Mouse (Mus musculus): ENCODE measurements around the gene Tlr2. TPM values are rescaled to one million over a fixed set of nuclear protein-coding genes. Genes with fewer than 3 reads are reported as not detected.
"Not testable (repeated sequence)": the region's sequence is repeated elsewhere in the genome, so short reads cannot be mapped to it uniquely, and the experiment has no call there.

Gene Tlr2
- 49.6 and 54.5 TPM in 2 replicates for total RNA-seq (2017)

GRCm38 (mm10) chr3:83841095-83841850 lies at the start of gene Tlr2:
Gene Tlr2, minus strand, starts transcription at chr3:83841767.
- peak; percentile 43 for ATAC-seq (ENCODE audit: extremely low read depth, insufficient number of reproducible peaks, low FRiP score, poor library complexity, severe bottlenecking)

- ATAC-seq (ENCODE audit: extremely low read depth, insufficient number of reproducible peaks, low FRiP score, poor library complexity, severe bottlenecking): peak; percentile 95
Observed at GRCm38 (mm10) chr3:83885163-83885562, 43.6 kb upstream of the Tlr2 start.

GRCm38 (mm10) chr3:83879261-83880050 lies 37.9 kb upstream of the Tlr2 start:
- ATAC-seq (ENCODE audit: extremely low read depth, insufficient number of reproducible peaks, low FRiP score, poor library complexity, severe bottlenecking): not testable (repeated sequence)

- no peak for ATAC-seq (ENCODE audit: extremely low read depth, insufficient number of reproducible peaks, low FRiP score, poor library complexity, severe bottlenecking)
Observed at GRCm38 (mm10) chr3:83878801-83879200, 37.2 kb upstream of the Tlr2 start.

GRCm38 (mm10) chr3:83876299-83876698 lies 34.7 kb upstream of the Tlr2 start:
- no peak for ATAC-seq (ENCODE audit: extremely low read depth, insufficient number of reproducible peaks, low FRiP score, poor library complexity, severe bottlenecking)

GRCm38 (mm10) chr3:83875078-83875477 lies 33.5 kb upstream of the Tlr2 start:
- 0 out of 2 replicates have a peak, but pooled peaks have one; percentile 53 for ATAC-seq (ENCODE audit: extremely low read depth, insufficient number of reproducible peaks, low FRiP score, poor library complexity, severe bottlenecking)

- not testable (repeated sequence) for ATAC-seq (ENCODE audit: extremely low read depth, insufficient number of reproducible peaks, low FRiP score, poor library complexity, severe bottlenecking)
Observed at GRCm38 (mm10) chr3:83872853-83873252, 31.3 kb upstream of the Tlr2 start.

GRCm38 (mm10) chr3:83871962-83872361 lies 30.4 kb upstream of the Tlr2 start:
- ATAC-seq (ENCODE audit: extremely low read depth, insufficient number of reproducible peaks, low FRiP score, poor library complexity, severe bottlenecking): not testable (repeated sequence)

GRCm38 (mm10) chr3:83871559-83871958 lies 30.0 kb upstream of the Tlr2 start:
- not testable (repeated sequence) for ATAC-seq (ENCODE audit: extremely low read depth, insufficient number of reproducible peaks, low FRiP score, poor library complexity, severe bottlenecking)

GRCm38 (mm10) chr3:83869776-83870175 lies 28.2 kb upstream of the Tlr2 start:
- no peak for ATAC-seq (ENCODE audit: extremely low read depth, insufficient number of reproducible peaks, low FRiP score, poor library complexity, severe bottlenecking)

GRCm38 (mm10) chr3:83867026-83867425 lies 25.5 kb upstream of the Tlr2 start:
- peak; percentile 37; the same call in 1 of the 2 replicates for ATAC-seq (ENCODE audit: extremely low read depth, insufficient number of reproducible peaks, low FRiP score, poor library complexity, severe bottlenecking)

GRCm38 (mm10) chr3:83865216-83865615 lies 23.6 kb upstream of the Tlr2 start:
- ATAC-seq (ENCODE audit: extremely low read depth, insufficient number of reproducible peaks, low FRiP score, poor library complexity, severe bottlenecking): no peak

- no peak for ATAC-seq (ENCODE audit: extremely low read depth, insufficient number of reproducible peaks, low FRiP score, poor library complexity, severe bottlenecking)
Observed at GRCm38 (mm10) chr3:83864064-83864548, 22.5 kb upstream of the Tlr2 start.

- peak; percentile 95 for ATAC-seq (ENCODE audit: extremely low read depth, insufficient number of reproducible peaks, low FRiP score, poor library complexity, severe bottlenecking)
Observed at GRCm38 (mm10) chr3:83862956-83863355, 21.4 kb upstream of the Tlr2 start.

- no peak for ATAC-seq (ENCODE audit: extremely low read depth, insufficient number of reproducible peaks, low FRiP score, poor library complexity, severe bottlenecking)
Observed at GRCm38 (mm10) chr3:83859595-83859994, 18.0 kb upstream of the Tlr2 start.

- ATAC-seq (ENCODE audit: extremely low read depth, insufficient number of reproducible peaks, low FRiP score, poor library complexity, severe bottlenecking): no peak
Observed at GRCm38 (mm10) chr3:83859071-83859470, 17.5 kb upstream of the Tlr2 start.

GRCm38 (mm10) chr3:83857621-83858020 lies 16.1 kb upstream of the Tlr2 start:
- ATAC-seq (ENCODE audit: extremely low read depth, insufficient number of reproducible peaks, low FRiP score, poor library complexity, severe bottlenecking): no peak

- no peak for ATAC-seq (ENCODE audit: extremely low read depth, insufficient number of reproducible peaks, low FRiP score, poor library complexity, severe bottlenecking)
Observed at GRCm38 (mm10) chr3:83855643-83856042, 14.1 kb upstream of the Tlr2 start.

GRCm38 (mm10) chr3:83849341-83849740 lies 7.8 kb upstream of the Tlr2 start:
- no peak for ATAC-seq (ENCODE audit: extremely low read depth, insufficient number of reproducible peaks, low FRiP score, poor library complexity, severe bottlenecking)
